Mouse (Mus musculus) bone marrow macrophage, adult 2 months (primary cell): ENCODE results near the gene Dhh. TPM values are rescaled to one million over a fixed set of nuclear protein-coding genes. Genes with fewer than 3 reads are reported as not detected.

ENCODE experiments used
- H3K27ac ChIP-seq: 2 replicates; pipeline ENCODE4 v1.5.1; 2012; ENCODE audit warnings: low read depth, low read length; ENCODE audit not compliant: insufficient read depth
- H3K4me1 ChIP-seq: 2 replicates; pipeline ENCODE4 v1.6.1; 2012; ENCODE audit warnings: low read length; ENCODE audit not compliant: control insufficient read depth, insufficient read depth
- H3K4me3 ChIP-seq: 2 replicates; pipeline ENCODE4 v1.5.1; 2012; ENCODE audit warnings: mild to moderate bottlenecking, low read length, moderate library complexity; ENCODE audit not compliant: insufficient read depth
- CTCF ChIP-seq: IDR thresholded peaks from 2 replicates; pipeline ENCODE4 v1.5.1; 2012; ENCODE audit warnings: low read depth, mild to moderate bottlenecking, low read length, moderate library complexity
- POLR2A ChIP-seq: IDR thresholded peaks from 2 replicates; pipeline ENCODE4 v1.6.1; 2012; ENCODE audit warnings: mild to moderate bottlenecking, low read depth, low read length, borderline replicate concordance
- polyA plus RNA-seq: library from polyadenylated mRNA; stranded (reverse); fragments of >200 nt; gene quantifications from 2 replicates; pipeline ENCODE4 v1.2.4, GENCODE M21; 2012; ENCODE audit not compliant: missing spikeins, insufficient read depth, insufficient read length

The Dhh gene
- polyA plus RNA-seq, 1 experiment = not detected

DNA sequence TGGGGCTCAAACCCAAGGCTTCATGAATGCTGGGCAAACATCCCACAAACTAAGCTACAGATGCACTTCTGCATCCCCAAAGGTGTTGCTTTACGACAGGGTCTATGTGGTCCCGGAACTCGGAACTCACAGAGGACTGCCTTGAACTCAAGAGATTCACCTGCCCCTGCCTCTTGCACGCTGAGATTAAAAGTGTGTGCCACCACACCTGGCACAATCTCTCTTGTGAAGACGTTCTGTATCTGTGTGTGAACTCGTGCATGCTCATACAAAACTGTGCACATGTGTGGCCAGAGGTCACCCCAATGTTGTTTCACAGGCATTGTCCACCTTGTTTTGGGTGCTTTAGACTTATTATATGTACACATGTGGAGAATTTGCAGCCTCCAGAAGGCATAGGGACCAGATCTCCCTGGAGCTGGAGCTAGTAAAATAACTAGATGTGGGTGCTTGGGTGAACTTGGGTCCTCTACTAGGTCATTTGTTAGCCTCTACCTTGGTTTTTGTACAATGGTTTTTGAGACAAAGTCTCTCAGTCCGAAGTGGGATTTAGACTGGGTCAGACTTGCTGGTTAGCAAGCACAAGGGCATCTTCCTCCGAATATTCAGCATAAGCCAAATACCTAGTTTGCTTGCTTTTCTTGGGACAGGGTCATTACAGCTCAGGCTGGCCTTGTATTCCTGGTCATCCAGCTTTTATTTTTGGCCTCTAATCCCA is 31.8 kb upstream of the Dhh start:
- no peak overlapping the region for H3K27ac ChIP-seq
- H3K4me1 ChIP-seq = peaks cover 2% of the 10 kb centered on the region; the same call in 1 of the 2 replicates
- TF ChIP-seq POLR2A (no peak), CTCF (no peak)

DNA sequence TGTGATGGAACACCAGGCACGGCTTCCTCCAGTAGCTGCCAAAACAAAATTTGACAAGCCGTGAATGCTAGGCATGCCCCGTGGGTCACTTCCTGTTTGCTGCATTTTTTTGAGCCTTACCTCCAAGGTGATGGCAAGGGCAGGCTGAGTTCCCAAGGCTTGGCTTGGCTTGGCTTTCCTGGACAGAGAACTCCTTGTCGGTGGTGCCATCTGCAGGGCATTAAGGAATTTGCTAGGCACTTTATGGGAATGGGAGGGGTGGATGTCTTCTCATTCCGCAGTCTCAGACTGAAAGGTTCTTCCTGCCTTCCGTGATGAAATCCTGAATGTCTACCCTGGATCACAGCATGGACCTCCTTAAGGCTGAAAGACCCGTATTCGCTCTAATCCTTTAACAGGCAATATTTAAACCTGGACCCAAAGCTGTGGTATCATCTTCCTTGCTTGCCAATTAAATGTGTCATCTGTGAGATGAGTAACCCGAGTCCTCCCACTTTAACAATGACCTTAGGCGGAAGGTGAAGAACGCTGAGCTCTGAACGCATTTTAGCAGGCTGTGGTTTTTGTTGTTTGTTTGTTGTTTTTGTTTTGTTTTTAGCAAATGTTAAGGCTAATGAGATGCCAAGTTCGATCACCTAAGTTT is 30.4 kb upstream of the Dhh start:
- Histone ChIP-seq H3K27ac (no peak overlapping the region), H3K4me3 (no peak overlapping the region), H3K4me1 (peaks cover 2% of the 10 kb centered on the region; the same call in 1 of the 2 replicates)
- TF ChIP-seq POLR2A (no peak), CTCF (no peak)

More for the DNA sequence above, 31.8 kb upstream of the Dhh start:
- H3K4me3 ChIP-seq = no peak overlapping the region

DNA sequence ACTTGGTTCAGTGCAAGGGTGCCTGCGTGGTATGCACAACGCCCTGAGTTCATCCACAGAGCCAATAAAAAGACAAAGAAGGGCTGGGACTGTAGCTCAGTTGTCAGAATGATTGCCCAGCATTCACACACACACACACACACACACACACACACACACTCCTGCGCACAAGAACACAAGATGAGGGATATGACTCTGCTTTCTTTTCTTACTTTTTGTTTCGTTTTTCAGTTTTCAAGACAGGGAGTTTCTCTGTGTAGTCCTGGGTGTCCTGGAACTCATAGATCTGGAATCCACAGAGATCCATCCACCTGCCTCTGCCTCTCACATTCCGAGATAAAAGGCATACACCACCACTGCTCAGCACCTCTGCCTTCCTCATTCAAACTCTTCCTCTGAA is 29.2 kb upstream of the Dhh start:
- TF ChIP-seq CTCF (no peak), POLR2A (no peak)
- H3K4me1 ChIP-seq = peaks cover 4% of the 10 kb centered on the region; the same call in 1 of the 2 replicates
- H3K27ac ChIP-seq = no peak overlapping the region
- no peak overlapping the region for H3K4me3 ChIP-seq

DNA sequence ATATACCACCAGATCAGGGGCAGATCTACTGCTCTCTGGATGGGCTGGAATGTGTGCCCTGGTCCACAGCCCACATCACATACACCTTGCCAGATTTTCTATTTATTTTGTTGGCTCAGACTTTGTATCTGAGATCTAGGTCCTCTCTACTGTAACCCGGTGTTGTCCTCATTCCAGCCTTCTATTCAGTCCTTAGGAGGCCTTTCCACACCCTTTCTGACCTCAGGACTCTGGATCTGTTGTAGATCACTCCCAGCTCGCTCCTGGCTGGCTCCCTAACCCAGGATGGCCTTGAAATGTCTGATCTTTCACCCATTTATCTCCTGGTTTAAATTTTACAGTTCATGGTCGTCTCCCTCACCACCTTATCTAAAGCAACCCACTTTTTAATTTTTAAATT is 26.3 kb upstream of the Dhh start:
- TF ChIP-seq CTCF (no peak), POLR2A (no peak)
- Histone ChIP-seq H3K4me3 (no peak overlapping the region), H3K4me1 (peaks cover 4% of the 10 kb centered on the region; the same call in 1 of the 2 replicates), H3K27ac (no peak overlapping the region)

DNA sequence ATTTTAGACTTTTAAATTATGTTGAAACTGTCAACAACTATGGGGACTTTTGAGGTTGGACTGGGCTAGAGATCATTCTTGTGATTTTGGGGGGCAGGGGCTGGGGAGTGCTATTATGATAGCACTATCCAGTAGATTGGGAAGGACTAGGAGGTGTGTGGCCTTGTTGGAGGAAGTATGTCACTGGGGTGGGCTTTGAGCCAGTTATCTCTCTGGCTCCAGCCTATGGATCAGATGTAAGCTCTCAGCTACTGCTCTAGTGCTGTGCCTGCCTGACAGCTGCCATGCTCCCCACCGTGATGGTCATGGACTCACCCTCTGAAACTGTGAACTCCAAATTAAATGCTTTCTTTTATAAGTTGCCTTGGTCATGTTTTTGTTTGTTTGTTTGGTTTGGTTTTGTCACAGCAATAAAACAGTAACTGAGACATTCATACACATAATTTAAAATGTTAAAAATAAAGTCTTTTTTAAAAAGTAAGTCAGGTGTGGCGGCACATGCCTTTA is 24.7 kb upstream of the Dhh start:
- Histone ChIP-seq H3K4me1 (peaks cover 3% of the 10 kb centered on the region; the same call in 1 of the 2 replicates), H3K4me3 (no peak overlapping the region), H3K27ac (no peak overlapping the region)
- TF ChIP-seq CTCF = no peak
- no peak for TF ChIP-seq POLR2A

DNA sequence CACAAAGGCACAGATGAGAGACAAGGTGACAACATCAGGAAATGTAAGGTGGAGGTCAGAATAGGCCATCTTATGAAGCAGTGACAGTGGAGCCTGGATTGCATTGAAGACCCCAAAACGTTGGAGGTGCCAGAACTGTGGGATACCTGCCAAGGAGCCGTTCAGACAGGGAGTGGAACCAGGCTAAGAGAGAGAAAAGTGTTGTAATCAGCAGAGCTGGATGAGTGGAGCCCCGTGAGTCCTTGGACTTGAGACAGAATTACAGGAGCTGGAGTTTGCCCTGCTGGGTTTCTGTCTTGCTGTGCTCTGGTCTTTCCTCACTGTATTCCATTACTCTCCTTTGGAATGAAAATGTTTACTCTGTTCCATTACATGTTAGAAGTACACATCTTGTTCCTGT is 24.2 kb upstream of the Dhh start:
- TF ChIP-seq POLR2A (no peak), CTCF (no peak)
- no peak overlapping the region for H3K27ac ChIP-seq
- H3K4me3 ChIP-seq = no peak overlapping the region
- H3K4me1 ChIP-seq = peaks cover 3% of the 10 kb centered on the region; the same call in 1 of the 2 replicates

DNA sequence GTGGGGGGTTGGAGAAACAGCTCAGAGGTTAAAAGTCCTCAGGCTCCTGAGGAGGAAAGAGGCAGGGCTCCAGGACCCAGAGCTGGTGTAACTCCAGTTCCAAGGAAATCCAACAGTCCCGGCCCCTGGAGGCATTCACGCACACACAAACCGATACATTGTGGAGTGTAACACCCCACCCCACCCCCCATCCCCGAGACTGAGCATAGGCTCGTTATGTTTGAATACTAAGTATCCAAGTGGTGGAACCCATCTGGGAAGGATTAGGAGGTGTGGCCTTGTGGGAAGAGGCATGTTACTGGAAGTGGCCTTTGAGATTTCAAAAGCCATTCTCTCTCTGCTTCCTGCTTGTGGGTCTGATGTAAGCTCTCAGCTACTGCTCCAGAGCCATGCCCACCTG is 23.2 kb upstream of the Dhh start:
- H3K4me3 ChIP-seq = no peak overlapping the region
- no peak for TF ChIP-seq POLR2A
- TF ChIP-seq CTCF = no peak
- no peak overlapping the region for H3K27ac ChIP-seq
- peaks cover 4% of the 10 kb centered on the region for H3K4me1 ChIP-seq

DNA sequence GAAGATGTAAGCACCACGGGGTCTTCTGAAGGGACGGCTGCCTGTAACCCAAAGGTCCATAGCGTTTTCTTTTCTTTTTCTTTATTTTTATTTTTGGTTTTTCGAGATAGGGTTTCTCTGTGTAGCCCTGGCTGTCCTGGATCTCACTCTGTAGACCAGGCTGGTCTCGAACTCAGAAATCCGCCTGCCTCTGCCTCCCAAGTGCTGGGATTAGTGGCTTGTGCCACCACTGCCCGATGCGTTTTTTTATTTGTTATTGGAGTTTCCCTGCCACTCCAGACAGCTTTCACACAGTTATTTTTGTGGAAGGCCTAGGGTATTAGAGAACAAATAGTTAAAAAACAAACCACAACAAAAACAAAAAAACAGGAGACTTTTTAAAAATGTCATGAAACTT is 20.2 kb upstream of the Dhh start:
- peak overlapping the region; percentile 66 for H3K4me3 ChIP-seq
- H3K27ac ChIP-seq = peak overlapping the region; percentile 36; the same call in 1 of the 2 replicates
- peaks cover 13% of the 10 kb centered on the region for H3K4me1 ChIP-seq

DNA sequence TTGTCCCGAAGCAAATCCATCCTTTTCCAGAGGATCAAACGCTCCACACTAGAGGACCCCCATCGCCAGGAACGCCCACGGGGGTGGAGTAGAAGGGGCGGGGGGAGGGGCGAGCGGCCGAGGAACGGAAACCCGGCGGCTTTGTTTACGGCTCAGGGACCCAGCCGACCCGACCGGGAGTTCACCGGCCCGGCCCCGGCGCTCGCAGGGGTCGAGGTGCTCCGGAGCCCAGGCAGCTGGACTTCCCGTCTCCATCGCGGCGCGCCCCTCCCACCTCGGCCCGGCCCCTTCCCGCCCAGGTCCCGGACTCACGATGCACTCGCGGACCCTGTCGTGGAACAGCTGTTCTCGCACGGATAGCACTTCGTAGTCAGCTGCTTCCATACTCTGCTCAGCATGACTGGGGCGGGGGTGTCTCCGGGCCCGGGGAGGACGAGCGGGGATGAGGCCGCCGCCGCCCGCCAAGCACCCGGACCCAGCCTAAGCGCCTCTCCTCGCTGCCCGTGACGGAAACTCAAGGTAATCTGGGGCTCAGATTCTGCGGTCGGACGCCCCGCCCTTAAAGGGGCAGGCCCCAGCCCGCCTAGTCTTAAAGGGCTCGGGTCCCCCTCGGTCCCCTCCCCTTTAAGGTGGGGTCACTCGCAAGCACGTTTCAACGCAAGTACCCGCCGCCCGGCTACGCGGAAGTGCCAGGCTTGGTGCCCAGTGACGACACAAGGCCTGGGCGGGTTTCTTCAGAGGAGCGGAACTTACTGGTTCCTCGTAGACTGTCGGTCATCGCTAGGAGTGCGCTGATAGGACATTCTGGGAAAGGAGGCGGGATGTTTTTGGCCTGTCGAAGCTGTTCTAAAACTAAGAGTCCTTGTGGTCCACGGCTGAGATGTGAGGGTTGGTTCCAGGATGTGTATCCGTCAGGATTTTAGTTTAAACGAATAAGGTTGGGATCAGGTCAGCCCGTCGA is 19.5 kb upstream of the Dhh start, which contains the start of gene Lmbr1l:
Gene Lmbr1l (minus strand): TSS at position 694 of the 961 bp plus-strand sequence.
- TF ChIP-seq CTCF (no peak), POLR2A (no peak)
- H3K4me1 ChIP-seq = peaks cover 10% of the 10 kb centered on the region

DNA sequence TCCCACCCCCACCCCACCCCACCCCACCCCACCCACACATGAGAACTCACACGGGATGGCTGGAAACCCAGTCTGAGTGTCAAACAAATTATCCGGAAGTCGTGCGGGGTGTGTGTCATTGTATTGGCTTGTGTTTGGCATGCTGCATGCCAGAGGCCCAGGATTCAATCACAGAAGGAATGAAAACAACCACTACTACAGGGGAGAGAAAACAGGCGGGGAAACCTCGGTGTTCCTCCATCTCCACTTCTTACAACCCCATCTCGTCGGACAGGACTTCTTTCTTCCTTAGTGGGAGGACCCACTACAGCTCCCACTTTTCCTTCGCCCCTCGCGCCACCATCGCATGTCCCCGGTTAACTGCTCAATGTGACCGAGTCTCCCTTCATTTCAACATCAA is 18.8 kb upstream of the Dhh start:
- Histone ChIP-seq H3K4me3 (peak overlapping the region; percentile 98), H3K27ac (0 out of 2 replicates have a peak overlapping the region, but pooled peaks have one; percentile 72), H3K4me1 (peaks cover 10% of the 10 kb centered on the region)
- TF ChIP-seq CTCF (no peak), POLR2A (no peak)

More for the DNA sequence above, 19.5 kb upstream of the Dhh start, which contains the start of gene Lmbr1l:
- Histone ChIP-seq H3K4me3 (peak within 1 kb of the TSS; percentile 98), H3K27ac (peak within 1 kb of the TSS; percentile 72)
